Mouse (Mus musculus) CH12F3 (cell line): ENCODE results near the gene P3h1.

Source experiments
- in situ Hi-C: fragments of 300-500 bp; cut with MboI; formaldehyde crosslinking; loops from 2 replicates; pipeline ENCODE4 v1.14.3; 2020; ENCODE audit warnings: low sequenced_read_pairs

The P3h1 gene

DNA sequence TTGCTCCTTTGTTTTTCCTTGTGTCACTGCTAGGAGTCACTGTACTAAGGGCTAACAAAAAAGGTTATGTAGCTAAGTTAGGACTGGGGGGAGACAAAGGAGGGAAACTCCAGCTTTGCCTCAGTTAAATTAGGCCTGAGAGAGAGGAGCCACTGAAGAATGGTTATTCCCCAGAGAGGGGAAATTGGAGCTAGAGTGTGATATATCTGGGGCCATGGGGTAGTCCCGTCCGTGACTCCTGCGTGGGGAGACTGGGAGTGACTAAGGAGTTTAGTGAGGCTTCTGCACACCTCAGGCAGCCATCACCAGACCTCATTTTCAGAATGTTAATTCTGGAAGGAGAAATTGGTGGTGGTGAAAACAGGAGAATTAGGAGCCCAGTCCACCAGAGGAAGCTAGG, 1.6 kb downstream of the P3h1 start:
- in situ Hi-C loops, result no loop called here

DNA sequence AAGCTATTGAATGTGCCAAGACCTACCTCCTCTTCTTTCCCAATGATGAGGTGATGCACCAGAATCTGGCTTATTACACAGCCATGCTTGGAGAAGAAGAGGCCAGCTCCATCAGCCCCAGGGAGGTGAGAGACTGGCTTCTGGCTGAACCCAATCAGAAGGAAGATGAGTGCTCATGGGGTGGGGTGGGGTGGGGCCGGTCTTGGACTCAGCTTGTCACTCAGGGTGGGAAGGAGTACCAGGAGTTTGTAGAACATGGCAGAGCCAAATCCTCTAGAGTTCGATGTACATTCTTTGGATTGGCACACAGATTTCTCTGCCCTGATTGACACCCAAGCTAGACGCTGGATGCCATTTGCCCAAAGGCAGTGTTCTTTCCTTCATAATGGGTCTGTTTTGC, 5.9 kb downstream of the P3h1 start:
- in situ Hi-C loops, result no loop called here

DNA sequence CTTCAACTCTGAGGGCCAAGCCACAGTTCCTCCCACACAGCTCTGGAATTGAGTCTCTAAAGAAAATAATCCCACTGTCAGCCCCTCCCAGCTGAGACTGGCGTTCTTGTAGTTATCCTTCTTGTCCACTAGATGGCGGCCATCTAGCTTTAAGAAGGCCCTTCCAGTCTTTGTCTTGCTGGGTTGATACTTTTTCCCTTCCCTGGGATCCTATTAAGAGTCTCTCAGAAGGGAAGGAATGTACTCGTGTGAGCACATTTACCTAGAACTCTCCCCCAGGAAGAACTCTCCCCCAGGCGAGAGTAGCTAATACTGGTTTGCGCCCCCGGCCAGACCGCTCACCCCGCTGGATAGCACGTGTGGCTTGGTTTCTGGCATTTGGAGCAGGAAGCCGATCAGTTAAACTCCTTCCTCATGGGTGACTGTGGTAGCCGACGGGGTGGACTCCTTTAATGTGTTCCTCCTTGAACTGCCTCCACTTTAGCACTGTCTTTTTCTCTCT, 6.5 kb downstream of the P3h1 start:
- in situ Hi-C loops, result no loop called here

DNA sequence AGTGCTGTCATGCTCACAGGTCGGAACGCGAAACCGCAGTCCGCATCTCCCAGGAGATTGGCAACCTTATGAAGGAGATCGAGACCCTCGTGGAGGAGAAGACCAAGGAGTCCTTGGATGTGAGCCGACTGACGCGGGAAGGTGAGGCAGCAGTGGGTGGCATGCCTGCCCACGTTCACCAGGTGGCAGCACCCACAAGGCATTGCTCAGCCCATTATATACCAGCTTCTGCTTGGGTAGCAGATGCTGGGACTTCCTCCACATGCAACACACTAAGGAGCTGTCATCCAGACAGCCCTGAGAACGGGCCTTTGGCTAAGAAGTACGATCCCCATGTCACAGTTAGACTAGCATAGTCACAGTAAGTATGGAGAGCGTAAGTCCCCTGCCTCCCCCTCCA, 8.9 kb downstream of the P3h1 start:
- in situ Hi-C loops, result loop anchor here (10.0 kb wide), 1 partner anchor 103 kb away; no protein-coding TSS in a partner anchor

DNA sequence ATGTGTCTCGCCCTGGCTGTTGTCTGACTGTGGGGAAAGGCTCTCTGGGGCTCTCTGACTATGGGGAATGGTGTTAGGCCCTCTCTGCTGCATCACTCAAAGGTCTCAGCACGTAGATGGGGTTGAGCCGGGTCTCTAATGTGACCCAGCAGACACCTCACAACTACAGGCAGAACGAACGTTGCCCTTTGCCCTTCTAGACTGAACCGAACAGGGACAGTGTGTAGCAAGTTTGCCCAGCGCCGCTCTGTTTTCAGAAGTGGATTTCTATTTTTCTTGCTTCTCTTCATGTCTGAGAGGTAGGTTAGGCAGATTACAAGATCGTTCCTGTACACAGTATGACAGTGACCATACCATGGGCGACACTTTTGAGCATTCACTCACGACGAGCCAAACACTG, 9.9 kb downstream of the P3h1 start:
- in situ Hi-C loops, result loop anchor here (10.0 kb wide), 1 partner anchor 102 kb away; no protein-coding TSS in a partner anchor

DNA sequence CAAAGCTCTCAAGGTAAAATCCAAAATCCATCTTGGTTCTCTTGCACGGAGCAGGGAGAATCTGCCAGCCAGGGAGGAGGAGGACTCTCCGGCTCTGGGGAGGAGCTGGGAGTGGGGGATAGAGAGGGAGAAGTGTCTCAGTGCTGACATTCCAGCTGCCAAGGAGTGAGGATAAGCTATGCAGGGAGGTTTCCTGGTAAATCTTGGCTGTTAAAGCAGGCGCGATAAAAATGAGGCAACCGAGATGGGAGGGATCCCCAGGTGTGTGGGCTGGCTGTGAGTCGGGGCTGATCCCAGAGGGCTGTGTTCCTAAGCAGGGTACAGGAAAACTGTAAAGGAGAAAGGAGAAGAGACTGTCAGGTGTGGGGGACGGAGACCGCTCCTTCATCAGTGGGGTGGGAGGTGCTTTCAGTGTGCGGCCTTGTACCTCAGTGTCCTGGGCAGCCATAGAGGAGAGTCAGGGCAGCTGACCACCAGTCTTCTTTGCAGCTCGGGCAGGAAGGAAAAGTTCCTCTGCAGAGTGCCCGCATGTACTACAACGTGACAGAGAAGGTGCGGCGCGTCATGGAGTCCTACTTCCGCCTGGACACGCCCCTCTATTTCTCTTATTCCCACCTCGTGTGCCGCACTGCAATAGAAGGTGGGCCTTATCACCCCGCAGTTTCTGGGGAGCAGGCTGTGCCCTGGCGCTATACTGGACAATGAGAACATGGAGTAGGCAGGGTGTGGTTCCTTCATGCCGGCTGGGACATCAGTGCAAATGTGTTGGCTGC, 11.9 kb downstream of the P3h1 start:
- in situ Hi-C loops, result loop anchor here (10.0 kb wide), 1 partner anchor 100 kb away; no protein-coding TSS in a partner anchor

DNA sequence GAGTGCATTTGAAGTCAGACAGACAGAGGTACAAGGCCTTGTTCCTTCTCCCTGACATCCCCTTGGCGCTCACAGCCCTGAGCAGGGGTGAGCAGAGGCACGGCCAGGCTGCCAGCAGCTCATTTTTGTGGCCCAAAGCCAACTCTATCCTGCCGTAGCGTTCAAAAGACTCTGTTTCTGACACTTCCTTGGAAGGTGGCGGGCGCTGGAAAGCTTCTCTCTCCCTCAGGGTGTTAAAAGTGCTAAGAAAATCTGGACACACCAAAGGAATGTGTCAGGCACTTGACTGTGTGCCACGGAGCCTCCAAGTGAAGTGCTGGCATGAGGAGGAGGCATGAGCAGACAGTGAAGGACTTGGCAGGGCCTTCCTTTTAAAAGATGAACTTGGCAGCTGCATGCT, 12.8 kb downstream of the P3h1 start:
- in situ Hi-C loops, result loop anchor here (10.0 kb wide), 1 partner anchor 99 kb away; no protein-coding TSS in a partner anchor

DNA sequence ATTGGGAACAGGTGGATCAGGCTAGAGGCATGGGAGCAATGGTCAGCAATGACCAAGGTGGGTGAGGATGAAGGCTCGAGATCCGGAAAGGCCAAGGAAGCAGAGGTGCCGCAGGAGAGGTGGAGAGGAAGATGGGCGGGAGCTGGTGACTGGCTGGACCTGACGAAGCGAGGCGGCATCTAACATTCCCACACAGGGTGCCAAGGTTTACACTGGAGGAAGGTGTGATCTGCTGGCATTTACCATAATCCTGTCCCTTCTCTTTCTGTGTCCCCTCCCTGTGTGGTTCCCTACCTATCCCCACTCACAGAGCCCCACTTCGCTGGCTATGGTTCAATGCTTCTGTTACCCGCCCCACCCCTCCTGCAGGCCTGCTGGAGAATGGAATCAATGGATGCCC, 13.2 kb downstream of the P3h1 start:
- in situ Hi-C loops, result loop anchor here (10.0 kb wide), 1 partner anchor 99 kb away; no protein-coding TSS in a partner anchor

DNA sequence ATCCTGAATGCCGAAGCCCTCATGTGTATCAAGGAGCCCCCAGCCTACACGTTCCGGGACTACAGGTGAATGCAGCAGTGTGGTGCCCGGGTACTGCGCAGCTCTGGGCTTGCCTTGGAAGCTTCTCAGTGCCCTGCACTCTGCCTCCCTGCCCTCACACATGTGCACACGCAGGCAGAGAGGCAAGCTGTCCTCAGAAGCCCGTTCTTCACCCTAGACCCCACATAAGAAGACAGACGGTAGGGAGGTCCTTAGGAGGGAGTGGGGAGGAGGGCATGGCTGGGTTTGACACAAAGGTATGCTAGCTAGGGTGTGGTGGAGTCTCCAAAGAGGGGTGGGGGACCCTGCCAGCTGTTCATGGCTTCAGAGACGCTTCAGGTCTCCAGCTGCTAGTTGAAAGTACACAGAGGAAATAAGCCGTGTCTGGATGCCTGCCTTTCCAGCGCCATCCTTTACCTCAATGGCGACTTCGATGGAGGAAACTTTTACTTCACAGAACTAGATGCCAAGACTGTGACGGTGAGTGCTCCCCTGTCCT, 14.0 kb downstream of the P3h1 start:
- in situ Hi-C loops, result loop anchor here (10.0 kb wide), 1 partner anchor 98 kb away; no protein-coding TSS in a partner anchor

DNA sequence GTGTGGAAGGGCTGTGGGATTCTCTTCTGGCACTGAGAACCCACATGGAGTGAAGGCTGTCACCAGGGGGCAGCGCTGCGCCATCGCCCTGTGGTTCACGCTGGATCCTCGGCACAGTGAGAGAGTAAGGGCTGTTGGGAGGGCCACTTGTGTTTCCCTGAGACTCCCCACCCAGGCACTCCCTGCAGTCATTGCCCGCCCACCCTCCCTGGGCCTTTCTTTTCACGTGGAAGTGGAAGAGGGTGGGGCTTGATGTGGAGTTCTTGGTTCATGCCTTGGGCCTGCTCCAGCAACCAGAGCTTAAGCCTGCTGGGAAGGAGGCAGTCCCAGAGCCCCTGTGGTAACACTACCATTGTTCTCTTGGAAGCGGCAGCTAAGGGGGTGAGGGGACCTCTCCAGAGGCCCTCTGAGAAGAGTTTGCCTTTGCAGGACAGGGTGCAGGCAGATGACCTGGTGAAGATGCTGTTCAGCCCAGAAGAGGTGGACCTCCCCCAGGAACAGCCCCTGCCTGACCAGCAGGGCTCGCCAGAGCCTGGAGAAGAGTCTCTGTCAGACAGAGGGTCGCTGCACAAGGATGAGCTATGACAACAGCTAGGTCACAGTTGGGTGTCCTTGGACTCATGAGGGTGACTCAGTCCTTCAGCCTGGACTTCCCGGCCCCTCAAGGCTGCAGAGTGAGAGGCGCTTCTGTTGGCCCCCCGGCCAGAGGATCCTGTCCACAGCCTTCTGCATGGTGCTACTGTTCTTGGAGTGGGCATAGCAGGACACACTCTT, 14.9 kb downstream of the P3h1 start:
- in situ Hi-C loops, result loop anchor here (10.0 kb wide), 1 partner anchor 97 kb away; no protein-coding TSS in a partner anchor

DNA sequence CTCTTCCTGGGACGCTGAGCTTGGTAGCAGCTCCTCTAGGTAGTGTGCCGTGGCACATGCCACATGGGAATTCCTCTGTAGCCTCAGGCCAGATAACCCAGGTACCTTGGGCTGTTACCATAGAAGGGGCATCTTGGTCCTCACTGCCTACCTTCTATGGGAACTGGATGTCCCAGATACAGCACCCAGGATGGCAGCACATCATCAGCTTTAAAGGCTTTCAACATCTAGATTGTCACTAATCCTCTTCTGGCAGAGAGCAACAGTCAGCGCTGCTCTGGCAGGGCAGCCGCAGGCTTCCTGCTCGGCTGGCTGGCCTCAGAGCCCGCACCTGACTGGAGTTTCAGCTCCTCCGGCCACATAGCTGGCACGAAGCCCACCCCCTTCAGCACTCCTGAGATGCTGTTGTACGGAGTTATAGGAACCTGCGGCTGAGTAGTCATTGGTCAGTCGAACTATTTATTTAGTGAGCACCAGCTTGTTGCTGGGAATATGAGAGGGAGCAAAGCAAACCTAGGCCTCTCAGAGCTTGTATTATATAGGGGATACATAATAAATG, 15.8 kb downstream of the P3h1 start:
- in situ Hi-C loops, result loop anchor here (10.0 kb wide), 1 partner anchor 96 kb away; no protein-coding TSS in a partner anchor

DNA sequence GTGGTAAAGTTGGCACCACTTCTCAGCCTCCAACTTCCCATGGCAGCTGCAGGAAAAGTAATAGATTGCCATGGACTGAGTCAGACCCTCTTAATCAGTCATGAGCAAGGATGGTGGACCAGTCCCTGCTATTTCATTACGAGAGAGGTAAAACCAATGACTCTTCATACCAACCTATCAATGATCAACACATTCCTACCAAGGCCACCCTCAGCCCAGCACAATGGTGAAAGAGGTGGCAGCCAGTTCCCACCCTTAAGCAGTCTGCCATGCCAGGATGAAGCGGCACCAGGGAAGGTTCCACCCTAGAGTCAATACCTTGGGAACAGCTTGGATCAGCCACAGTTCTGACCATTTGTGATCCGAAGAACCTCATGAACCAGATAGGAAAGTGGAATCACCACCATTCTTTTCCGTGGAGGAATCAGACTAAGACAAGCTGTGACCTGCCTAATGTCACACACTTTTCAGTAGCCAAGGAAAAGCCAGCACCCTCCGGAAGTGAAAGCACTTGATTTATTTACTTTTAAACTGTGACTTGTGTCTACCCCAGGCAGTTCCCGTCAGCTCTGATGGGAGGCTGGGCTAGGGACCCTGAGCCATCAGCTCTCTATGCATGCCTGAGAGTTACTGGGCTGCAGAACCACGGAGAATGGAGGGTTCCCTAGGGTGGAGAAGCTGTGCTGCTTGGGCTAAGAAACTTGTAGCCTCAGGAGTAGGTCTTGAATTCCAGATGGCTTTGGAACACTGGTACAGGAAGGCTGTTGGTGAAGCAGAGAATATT, 19.5 kb downstream of the P3h1 start:
- in situ Hi-C loops, result no loop called here

DNA sequence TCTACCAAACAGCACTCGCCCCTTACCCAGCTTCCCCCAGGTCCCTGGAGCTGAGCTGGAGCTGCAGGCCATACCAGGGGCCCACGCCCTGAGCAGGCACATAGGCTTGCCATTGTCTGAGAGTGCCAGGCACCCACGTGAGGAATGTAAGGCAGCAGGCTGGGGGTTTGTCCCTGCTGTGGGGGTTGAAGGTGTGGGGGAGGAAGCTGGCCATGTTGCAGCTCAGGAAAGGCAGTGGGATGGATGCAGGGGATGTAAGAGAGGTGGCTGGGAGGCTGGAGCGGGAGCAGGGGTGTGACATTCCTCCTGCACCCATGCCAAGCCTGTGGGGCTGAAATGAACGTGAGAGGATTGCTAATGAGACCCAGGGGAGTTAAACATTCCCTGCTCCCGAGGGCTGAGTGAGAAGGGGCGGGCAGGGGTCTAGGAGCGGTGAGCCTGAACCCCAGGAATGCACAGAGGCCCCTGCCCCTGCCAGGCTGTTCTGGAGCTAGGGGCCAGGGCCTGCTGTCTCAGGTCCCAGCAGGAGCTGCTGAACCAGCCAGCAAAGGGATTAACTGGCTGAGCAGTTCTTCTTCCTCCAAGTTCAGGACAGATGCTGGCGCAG, 21.4 kb downstream of the P3h1 start:
- in situ Hi-C loops, result no loop called here

DNA sequence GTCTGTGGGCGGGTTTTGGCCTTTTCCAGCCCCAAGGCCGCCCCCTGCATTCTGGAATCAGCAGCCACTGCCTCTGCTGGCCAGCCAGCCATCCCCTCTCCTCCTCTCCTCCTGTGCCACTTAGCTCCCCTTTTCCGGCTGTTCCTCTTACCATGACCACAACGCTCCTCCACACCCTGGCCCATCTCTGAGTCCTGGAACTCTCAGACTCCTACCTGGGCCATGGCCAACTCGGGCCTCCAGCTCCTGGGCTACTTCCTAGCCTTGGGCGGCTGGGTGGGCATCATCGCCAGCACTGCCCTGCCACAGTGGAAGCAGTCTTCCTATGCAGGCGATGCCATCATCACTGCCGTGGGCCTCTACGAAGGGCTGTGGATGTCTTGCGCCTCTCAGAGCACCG, 22.6 kb downstream of the P3h1 start, which contains the start of gene Cldn19:
Gene Cldn19, plus strand, starts transcription at position 64 of the 400 bp plus-strand sequence.
- in situ Hi-C loops, result no loop called here

DNA sequence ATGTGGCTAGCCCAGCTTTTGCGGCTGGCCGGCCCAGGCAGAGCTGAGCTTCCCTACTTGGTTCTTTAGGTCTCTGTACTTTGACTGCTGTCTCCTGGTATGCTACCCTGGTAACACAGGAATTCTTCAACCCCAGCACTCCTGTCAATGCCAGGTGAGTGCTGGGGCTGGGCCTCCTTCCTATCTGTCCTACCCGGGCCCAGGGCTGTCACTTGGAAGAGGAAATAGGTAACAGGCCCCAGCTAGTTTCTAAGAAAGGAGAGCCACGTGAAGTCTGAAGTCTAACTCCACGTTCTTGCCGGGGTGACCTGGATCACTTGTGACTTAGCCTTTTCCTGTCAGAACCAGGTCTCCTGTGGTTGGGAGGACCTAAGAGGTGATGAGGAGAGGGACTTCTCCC, 24.4 kb downstream of the P3h1 start:
- in situ Hi-C loops, result no loop called here

DNA sequence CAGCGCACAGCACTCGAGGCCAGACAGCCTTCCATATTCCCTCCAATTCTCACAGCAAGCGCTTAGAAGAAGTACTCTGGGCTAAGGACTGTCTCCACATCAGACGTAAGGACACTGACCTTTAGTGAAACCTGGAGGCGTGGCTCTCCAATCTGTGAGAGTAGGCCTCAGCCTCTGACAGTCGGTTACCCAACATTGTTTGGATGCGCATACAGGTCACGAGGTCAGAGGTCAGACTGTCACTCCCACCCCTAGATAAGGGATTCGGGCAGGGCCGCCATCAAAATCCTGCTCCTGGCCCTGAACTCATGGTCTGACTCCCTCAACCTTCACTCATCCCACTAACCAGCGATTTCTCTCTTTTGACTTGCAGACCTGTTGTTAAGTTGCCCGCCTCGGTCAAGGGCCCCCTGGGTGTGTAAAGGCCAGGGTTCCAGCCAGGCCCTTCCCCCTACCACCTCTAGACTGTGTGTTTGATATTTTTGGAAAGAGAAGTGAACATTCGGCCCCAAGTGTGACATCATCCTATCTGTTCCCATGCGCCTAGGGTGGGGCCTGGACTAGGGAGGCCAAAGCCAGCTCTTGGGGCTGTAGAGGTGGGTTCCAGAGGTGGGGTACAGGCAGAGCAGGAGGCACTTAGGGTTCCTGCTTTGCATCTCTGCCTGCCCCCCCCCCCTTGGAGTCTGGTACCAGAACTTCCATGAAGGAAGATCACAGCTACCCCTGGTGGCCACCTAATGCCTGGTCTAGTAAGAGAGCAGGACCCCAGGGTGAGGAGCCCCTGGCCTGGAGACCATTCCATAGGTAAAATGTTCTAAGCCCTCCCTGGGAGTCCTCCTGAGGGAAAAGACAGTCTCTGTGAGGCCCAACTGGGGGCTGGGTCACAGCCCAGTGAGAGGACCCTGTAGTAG, 26.9 kb downstream of the P3h1 start:
- in situ Hi-C loops, result no loop called here

DNA sequence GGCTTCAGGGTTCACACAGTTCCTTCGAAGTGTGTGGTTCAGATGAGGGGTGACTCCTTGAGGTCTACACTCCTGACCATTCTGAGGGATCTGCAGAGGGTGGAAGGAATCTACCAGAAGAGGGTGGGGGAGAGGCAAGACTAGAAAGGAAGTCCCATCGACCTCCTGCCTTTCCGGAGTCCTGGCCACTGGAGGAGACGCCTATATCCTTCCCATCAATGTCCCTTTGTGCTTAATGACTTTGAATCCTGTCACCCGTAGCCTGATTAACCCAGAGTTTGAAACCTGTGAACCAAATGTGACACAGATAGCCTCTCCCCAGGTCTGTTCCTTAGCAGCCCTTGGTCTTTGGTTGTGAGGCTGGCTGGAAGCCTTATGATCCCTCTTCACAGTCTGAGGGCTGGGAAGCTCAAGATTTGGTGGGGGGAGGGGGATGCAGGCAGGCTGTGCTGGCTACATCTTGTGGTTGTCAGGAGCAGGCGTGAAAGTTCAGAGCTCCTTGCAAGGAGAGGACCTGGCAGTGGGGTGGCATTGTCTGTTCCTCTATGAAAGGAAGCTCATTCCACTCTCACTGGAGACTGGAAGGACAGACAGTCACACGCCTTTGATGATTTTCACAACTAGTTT, 28.5 kb downstream of the P3h1 start:
- in situ Hi-C loops, result no loop called here

DNA sequence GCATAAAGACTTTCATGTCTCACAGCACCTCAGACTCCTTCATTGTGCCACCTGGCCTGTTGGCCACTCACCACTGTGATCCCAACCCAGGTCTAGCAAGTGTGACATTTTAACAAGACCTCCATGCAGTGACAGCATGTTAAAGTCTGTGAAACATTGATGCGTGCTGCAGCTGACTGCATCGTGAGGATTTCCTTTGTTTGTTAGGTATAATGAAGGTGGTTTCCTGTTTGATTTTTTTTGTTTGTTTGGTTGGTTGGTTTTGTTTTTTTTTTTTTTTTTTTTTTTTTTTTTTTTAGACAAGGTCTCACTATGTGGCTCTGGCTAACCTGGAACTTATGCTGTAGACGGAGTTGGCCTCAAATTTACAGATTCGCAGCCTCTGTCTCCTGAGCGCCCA, 29.8 kb downstream of the P3h1 start:
- in situ Hi-C loops, result no loop called here
